Mouse (Mus musculus) thymus, adult 18-20 months (tissue): ENCODE measurements at regions not wholly inside any gene's neighbourhood (a gene's known extent, or its start where the extent isn't known, plus 50 kb on each side); places are given as distances from the start of the nearest gene placed in this dataset.
A peak's percentile ranks its signal among the peaks of the same experiment; 100 is the strongest.
"Not testable (repeated sequence)": the region's sequence is repeated elsewhere in the genome, so short reads cannot be mapped to it uniquely, and the experiment has no call there.

ENCODE experiments used
- DNase-seq, 2 experiments: peaks; one replicate each; pipeline ENCODE4 v3.0.0; 2022; ENCODE audit warnings: mixed read lengths in 2 of 2

- no peak for DNase-seq
Observed at GRCm38 (mm10) chr12:69524337-69525035, 58.3 kb downstream of the Vcpkmt start.

- no peak for DNase-seq
Observed at GRCm38 (mm10) chr12:69519869-69520268, 63.0 kb downstream of the Vcpkmt start.

DNA sequence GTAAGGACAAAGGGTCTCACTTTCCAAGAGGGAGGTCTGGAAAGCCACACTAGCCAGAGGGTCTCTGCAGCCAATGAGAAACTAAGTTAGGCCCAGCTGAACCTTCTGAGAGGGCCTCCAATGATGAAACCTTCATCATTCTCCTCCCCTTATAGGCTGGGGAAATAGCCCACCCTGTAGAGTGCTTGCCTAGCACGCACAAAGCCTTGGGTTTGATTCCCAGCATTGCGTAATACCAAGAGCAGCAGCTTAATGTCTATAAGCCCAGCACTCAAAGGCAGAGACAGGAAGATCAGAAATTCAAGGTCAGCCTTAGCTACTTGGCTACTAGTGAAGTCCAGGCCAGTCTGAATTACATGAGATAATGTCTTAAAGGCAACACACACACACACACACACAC lies 63.8 kb downstream of the Vcpkmt start:
- no peak for DNase-seq

DNA sequence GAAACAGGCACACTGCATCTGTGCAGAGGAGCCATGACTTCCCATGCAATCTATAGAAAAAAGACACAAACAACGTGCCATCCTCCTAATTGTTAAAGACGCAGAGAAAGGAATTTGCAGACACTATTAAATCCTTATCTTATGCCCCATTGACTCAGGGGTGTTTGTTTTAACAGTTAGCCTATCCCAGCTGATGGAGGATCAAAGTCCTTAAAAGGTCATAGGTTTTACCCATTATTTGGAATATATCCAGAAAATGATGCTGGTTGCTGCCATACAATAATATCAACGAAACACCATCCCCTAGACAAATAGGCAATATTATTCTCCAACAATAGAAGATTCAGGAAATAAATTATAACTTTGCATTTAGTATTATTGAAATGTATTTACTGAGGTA lies 65.2 kb downstream of the Vcpkmt start:
- no peak for DNase-seq

- peak; percentile 30 to 63 for DNase-seq
Observed at GRCm38 (mm10) chr12:69516314-69516916, 66.4 kb downstream of the Vcpkmt start.

DNA sequence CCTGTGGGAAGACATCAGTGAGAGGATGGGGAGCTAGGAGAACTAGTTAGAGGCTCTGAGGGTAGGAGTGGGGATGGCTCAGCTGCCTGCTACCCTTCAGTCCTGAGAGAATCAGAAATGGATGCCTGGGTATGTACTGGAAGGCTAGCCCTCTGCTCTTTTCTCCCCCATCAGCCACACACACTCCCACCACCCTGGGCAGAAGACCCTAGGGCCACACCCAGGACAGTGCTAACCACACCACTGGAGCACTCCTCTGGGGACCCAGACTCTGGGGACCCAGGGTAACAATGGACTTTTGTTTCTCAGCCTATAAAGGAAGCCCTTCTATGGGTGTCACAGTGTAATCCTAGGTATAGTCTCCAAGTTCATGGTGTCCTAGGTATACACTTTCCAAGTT lies 67.0 kb downstream of the Vcpkmt start:
- DNase-seq, result no peak

DNA sequence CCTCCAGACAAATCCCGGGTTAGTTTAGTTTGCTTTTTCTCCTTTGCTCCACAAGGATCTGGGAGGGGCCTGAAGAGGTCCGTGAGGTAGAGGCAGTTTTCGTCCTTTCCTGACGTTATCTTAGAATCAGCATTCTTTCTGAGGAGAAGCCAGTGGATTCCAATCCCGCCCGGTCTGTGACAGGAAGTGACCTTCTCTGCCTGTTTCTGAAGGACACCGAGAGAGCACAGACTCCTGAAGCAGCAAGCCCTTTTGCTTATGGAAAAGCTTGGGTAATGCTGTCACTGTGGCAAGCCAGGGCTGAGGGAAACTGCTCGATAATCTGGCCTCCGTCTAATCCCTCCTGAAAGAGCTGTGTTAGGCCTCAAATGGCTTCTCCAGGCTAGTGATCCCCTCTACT lies 67.7 kb downstream of the Vcpkmt start:
- no peak for DNase-seq

DNA sequence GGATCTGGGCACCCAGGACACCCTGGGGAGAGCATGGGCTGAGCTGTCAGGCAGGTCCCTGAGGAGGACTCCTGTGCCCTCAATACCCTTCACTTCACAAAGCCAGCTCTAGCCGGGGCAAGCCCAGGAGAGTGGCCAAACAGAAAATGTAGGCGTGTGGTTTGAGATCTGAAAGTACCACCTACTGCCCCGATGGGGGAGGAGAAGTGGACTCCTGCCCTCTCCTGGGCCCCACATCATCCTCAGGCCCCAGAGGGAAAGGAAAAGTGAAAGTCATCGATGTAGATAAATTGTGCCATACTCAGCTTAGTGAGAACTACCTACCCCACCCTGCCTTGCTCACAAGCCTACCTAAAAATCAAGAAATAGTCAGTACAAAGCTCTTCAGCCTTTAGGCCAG lies 69.7 kb downstream of the Vcpkmt start:
- DNase-seq, result no peak

DNA sequence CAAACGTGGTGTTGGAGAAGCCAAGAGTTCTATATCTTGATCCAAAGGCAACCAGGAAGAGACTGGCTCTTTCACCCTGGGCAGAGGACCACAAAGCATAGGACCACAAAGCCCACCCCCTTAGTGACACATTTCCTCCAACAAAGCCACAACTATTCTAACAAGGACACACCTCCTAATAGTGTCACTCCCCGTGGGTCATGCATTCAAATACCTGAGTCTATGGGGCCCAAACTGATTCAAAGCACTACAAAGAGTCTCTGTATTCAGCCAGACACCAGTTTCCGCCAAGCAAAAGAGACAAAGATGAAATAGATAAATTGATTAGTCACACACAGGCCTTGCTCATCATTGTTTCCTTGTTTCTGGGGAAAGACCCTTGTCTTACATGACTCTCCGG lies 72.1 kb downstream of the Vcpkmt start:
- DNase-seq, result no peak

- DNase-seq, result not testable (repeated sequence)
Observed at GRCm38 (mm10) chr12:69509180-69509579, 73.6 kb downstream of the Vcpkmt start.

- DNase-seq, result no peak
Observed at GRCm38 (mm10) chr12:69507906-69508305, 74.9 kb downstream of the Vcpkmt start.

GRCm38 (mm10) chr12:69507333-69507732 lies 75.5 kb downstream of the Vcpkmt start:
- no peak for DNase-seq

- DNase-seq, result no peak
Observed at GRCm38 (mm10) chr12:69502706-69503070, 80.1 kb downstream of the Vcpkmt start.

- DNase-seq, result peak; percentile 55 to 82
Observed at GRCm38 (mm10) chr12:69501783-69502705, 80.8 kb downstream of the Vcpkmt start.

DNA sequence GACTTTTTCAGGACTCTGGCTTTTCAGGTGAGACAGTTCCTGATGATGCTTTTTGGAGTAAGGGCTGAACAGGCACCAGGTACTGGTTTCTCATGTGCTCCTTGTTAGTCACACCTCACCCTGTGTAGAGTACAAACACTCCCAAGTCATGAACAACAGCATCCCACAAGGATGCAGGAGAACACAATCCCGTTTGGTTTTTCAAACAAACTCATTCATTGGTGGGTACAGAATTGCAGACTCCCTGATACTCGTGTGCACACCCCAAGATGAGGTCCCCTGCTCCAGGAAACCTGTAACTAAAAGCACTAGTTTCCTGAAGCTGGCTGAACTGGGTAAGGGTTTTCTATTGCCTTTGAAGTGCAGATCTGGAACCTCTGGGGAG lies 81.5 kb downstream of the Vcpkmt start:
- no peak for DNase-seq

GRCm38 (mm10) chr12:69500600-69501345 lies 82.1 kb downstream of the Vcpkmt start:
- no peak for DNase-seq

GRCm38 (mm10) chr12:69497121-69497520 lies 85.7 kb downstream of the Vcpkmt start:
- no peak for DNase-seq

DNA sequence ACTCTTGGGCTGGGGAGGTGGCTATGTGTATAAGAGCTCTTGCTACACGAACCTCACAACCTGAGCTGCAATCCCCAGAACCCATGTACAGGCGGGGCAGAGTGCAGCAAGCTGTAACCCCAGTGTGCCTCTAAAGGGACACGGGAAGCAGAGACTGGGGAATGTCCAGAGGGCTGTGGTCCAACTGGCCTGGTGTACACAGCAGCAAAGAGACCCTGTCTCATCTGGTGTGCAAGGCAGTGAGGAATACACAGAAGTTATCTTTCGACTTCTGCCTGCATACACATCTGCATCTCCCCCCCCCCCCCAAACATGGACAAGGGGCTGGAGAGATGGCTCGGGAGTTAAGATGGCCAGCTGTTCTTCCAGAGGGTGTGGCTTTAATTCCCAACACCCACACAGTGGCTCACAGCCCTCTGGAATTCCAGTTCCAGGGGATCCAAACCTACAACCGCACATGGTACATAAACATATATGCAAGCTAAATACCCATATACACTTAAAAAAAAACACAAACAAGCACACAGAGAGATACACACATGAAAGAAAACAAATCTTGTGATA lies 86.4 kb downstream of the Vcpkmt start:
- DNase-seq, result no peak

DNA sequence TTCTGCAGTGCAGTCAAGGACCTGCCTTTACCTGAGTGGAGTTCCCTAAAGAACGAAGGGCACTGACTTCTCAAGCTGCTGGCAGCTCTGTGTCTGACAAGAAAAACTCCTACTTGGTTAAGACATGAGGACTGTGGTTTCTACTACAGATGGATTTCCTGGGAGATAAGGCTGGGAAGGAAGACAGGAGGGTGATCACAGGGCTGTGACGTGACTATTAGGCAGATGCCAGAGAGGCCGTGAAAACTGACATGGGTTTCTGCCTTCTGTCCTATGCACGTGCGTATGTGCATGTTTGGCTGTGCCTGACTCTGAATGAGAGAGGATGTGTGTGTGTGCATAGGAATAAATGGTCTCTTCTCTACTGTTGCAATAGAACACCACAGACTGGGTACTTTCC lies 87.1 kb downstream of the Vcpkmt start:
- no peak for DNase-seq

GRCm38 (mm10) chr12:69494648-69495047 lies 88.2 kb downstream of the Vcpkmt start:
- no peak for DNase-seq

- DNase-seq, result no peak
Observed at GRCm38 (mm10) chr12:69489686-69490085, 93.1 kb downstream of the Vcpkmt start.

DNA sequence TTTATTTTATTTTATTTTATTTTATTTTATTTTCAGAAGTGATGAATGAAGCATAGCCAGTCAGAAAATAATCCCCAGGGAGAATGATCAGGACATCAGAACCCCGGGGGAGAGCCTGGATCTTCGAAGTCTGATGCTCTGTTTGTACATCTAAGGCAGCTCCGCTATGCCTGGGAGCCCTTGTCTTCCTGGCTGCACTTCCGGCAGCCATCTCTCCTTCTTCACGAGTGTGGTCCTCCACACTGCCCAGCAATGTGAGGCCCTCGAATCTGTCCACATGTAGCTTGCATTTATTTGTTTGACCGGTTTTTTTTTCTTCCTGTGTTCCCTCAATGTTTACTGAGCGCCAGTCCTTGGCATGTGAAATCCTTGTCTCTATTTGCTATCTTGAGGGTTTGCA lies 95.9 kb downstream of the Vcpkmt start:
- DNase-seq, result no peak
